Mouse (Mus musculus) midbrain, embryonic 16.5 days (tissue): ENCODE results near the gene Arid1b. TPM values are rescaled to one million over a fixed set of nuclear protein-coding genes. Genes with fewer than 3 reads are reported as not detected.
"Not testable (repeated sequence)": the region's sequence is repeated elsewhere in the genome, so short reads cannot be mapped to it uniquely, and the experiment has no call there.

Experiments
- ATAC-seq: fragments of 200-750 bp; cut with Nextera tagmentation; 2 replicates; pipeline ENCODE4 v1.8.0; 2017; ENCODE audit warnings: moderate TSS enrichment
- H3K27ac ChIP-seq: fragments of 300-500 bp; sonication (generic); 2 replicates; pipeline ENCODE4 v1.5.1; 2014; ENCODE audit warnings: mild to moderate bottlenecking, low read length, mixed read lengths
- H3K27me3 ChIP-seq: fragments of 300-500 bp; sonication (generic); 2 replicates; pipeline ENCODE4 v1.6.1; 2014; ENCODE audit warnings: low read depth, low read length, mixed read lengths; ENCODE audit not compliant: control insufficient read depth, insufficient read depth
- H3K36me3 ChIP-seq: fragments of 300-500 bp; sonication (generic); 2 replicates; pipeline ENCODE4 v1.6.1; 2014; ENCODE audit warnings: mild to moderate bottlenecking, low read length, moderate library complexity, mixed read lengths; ENCODE audit not compliant: control insufficient read depth, insufficient read depth
- H3K4me1 ChIP-seq: fragments of 300-500 bp; sonication (generic); 2 replicates; pipeline ENCODE4 v1.6.1; 2014; ENCODE audit warnings: mild to moderate bottlenecking, low read length, mixed read lengths; ENCODE audit not compliant: control insufficient read depth, insufficient read depth
- H3K4me2 ChIP-seq: fragments of 300-500 bp; sonication (generic); 2 replicates; pipeline ENCODE4 v1.6.1; 2014; ENCODE audit warnings: mild to moderate bottlenecking, low read length, mixed read lengths
- H3K4me3 ChIP-seq: fragments of 300-500 bp; sonication (generic); 2 replicates; pipeline ENCODE4 v1.5.1; 2014; ENCODE audit warnings: low read depth, mild to moderate bottlenecking, low read length, moderate library complexity, mixed read lengths
- H3K9ac ChIP-seq: fragments of 300-500 bp; sonication (generic); 2 replicates; pipeline ENCODE4 v1.6.1; 2014; ENCODE audit warnings: low read depth, low read length, mixed read lengths
- H3K9me3 ChIP-seq: fragments of 300-500 bp; sonication (generic); replicated peaks from 2 replicates; pipeline ENCODE4 v1.6.1; 2014; ENCODE audit warnings: mild to moderate bottlenecking, low read length, mixed read lengths; ENCODE audit not compliant: control insufficient read depth, poor library complexity, severe bottlenecking
- WGBS: fragments of 180-500 bp; shearing (Covaris S2); extraction: QIAGEN DNeasy Blood & Tissue Kit; methylation state at CpG from one replicate; pipeline ENCODE4 v1.1.7; 2014; 5-methylcytosine and 5-hydroxymethylcytosine counted together
- polyA plus RNA-seq: library from polyadenylated mRNA; unstranded; fragments of >200 nt; fragmentation: Nextera tagmentation; extraction: Ambion mirVana; gene quantifications from 2 replicates; pipeline ENCODE4 v1.2.1, GENCODE M21; 2015

The Arid1b gene
- polyA plus RNA-seq, 1 experiment from 2014 or later = 13.1 TPM

GRCm38 (mm10) chr17:5109343-5109742 lies 115.2 kb downstream of the Arid1b start:
- no peaks in the 10 kb centered on the region for H3K36me3 ChIP-seq
- no peak overlapping the region for H3K4me2 ChIP-seq
- no peaks in the 10 kb centered on the region for H3K27me3 ChIP-seq
- peaks cover 40% of the 10 kb centered on the region for H3K4me1 ChIP-seq
- 83% methylated on average over 8 of the region's 8 CpGs for WGBS
- H3K27ac ChIP-seq = no peak overlapping the region
- no peak overlapping the region for H3K9ac ChIP-seq
- no peak for ATAC-seq
- H3K9me3 ChIP-seq = no peaks in the 10 kb centered on the region
- no peak overlapping the region for H3K4me3 ChIP-seq

- Histone ChIP-seq H3K9me3 (no peaks in the 10 kb centered on the region), H3K27ac (no peak overlapping the region), H3K27me3 (no peaks in the 10 kb centered on the region), H3K4me1 (peaks cover 36% of the 10 kb centered on the region), H3K4me2 (no peak overlapping the region), H3K4me3 (no peak overlapping the region), H3K36me3 (no peaks in the 10 kb centered on the region), H3K9ac (no peak overlapping the region)
- ATAC-seq = no peak
- WGBS = 70% methylated on average over 4 of the region's 4 CpGs
Measured at GRCm38 (mm10) chr17:5110159-5110558, 116.0 kb downstream of the Arid1b start.

- ATAC-seq, H3K4me2 ChIP-seq: not testable (repeated sequence)
- 90% methylated on average over 5 of the region's 5 CpGs for WGBS
Measured at GRCm38 (mm10) chr17:5110981-5111380, 116.8 kb downstream of the Arid1b start.

GRCm38 (mm10) chr17:5112116-5112515 lies 118.0 kb downstream of the Arid1b start:
- H3K27ac ChIP-seq = no peak overlapping the region
- peaks cover 18% of the 10 kb centered on the region for H3K4me1 ChIP-seq
- H3K36me3 ChIP-seq = no peaks in the 10 kb centered on the region
- H3K9me3 ChIP-seq = no peaks in the 10 kb centered on the region
- 96% methylated on average over 4 of the region's 4 CpGs for WGBS
- H3K9ac ChIP-seq = no peak overlapping the region
- H3K27me3 ChIP-seq = no peaks in the 10 kb centered on the region
- H3K4me2 ChIP-seq = no peak overlapping the region
- no peak for ATAC-seq
- H3K4me3 ChIP-seq = no peak overlapping the region

More at GRCm38 (mm10) chr17:5110981-5111380, 116.8 kb downstream of the Arid1b start:
- H3K4me1 ChIP-seq = peaks cover 28% of the 10 kb centered on the region
- not testable (repeated sequence) for H3K36me3 ChIP-seq, H3K9ac ChIP-seq, H3K27me3 ChIP-seq, H3K4me3 ChIP-seq, H3K9me3 ChIP-seq, H3K27ac ChIP-seq

- H3K4me3 ChIP-seq = no peak overlapping the region
- ATAC-seq = no peak
- H3K9me3 ChIP-seq = no peaks in the 10 kb centered on the region
- no peak overlapping the region for H3K4me2 ChIP-seq
- H3K9ac ChIP-seq = no peak overlapping the region
- H3K4me1 ChIP-seq = peaks cover 11% of the 10 kb centered on the region; the same call in 1 of the 2 replicates
- no peaks in the 10 kb centered on the region for H3K36me3 ChIP-seq
- no peaks in the 10 kb centered on the region for H3K27me3 ChIP-seq
- H3K27ac ChIP-seq = no peak overlapping the region
- 75% methylated on average over 6 of the region's 6 CpGs for WGBS
Measured at GRCm38 (mm10) chr17:5115952-5116351, 121.8 kb downstream of the Arid1b start.

- no peaks in the 10 kb centered on the region for H3K9me3 ChIP-seq
- H3K9ac ChIP-seq = no peak overlapping the region
- H3K27me3 ChIP-seq = no peaks in the 10 kb centered on the region
- H3K27ac ChIP-seq = no peak overlapping the region
- ATAC-seq = no peak
- H3K4me1 ChIP-seq = peaks cover 17% of the 10 kb centered on the region; the same call in 1 of the 2 replicates
- H3K4me2 ChIP-seq = no peak overlapping the region
- H3K4me3 ChIP-seq = no peak overlapping the region
- H3K36me3 ChIP-seq = no peaks in the 10 kb centered on the region
- WGBS = 72% methylated on average over 2 of the region's 2 CpGs
Measured at GRCm38 (mm10) chr17:5116990-5117389, 122.9 kb downstream of the Arid1b start.

GRCm38 (mm10) chr17:5118171-5118570 lies 124.0 kb downstream of the Arid1b start:
- H3K4me1 ChIP-seq = peaks cover 16% of the 10 kb centered on the region; the same call in 1 of the 2 replicates
- H3K27me3 ChIP-seq = no peaks in the 10 kb centered on the region
- 96% methylated on average over 4 of the region's 4 CpGs for WGBS
- H3K4me2 ChIP-seq = no peak overlapping the region
- H3K4me3 ChIP-seq = no peak overlapping the region
- no peaks in the 10 kb centered on the region for H3K36me3 ChIP-seq
- ATAC-seq = no peak
- no peak overlapping the region for H3K9ac ChIP-seq
- no peaks in the 10 kb centered on the region for H3K9me3 ChIP-seq
- H3K27ac ChIP-seq = no peak overlapping the region

- Histone ChIP-seq H3K4me2 (no peak overlapping the region), H3K36me3 (no peaks in the 10 kb centered on the region), H3K9ac (no peak overlapping the region), H3K4me1 (peaks cover 27% of the 10 kb centered on the region), H3K27ac (no peak overlapping the region), H3K9me3 (no peaks in the 10 kb centered on the region), H3K27me3 (no peaks in the 10 kb centered on the region), H3K4me3 (no peak overlapping the region)
- ATAC-seq = no peak
- 62% methylated on average over 2 of the region's 2 CpGs for WGBS
Measured at GRCm38 (mm10) chr17:5124643-5125042, 130.5 kb downstream of the Arid1b start.

- WGBS = 69% methylated on average over 5 of the region's 5 CpGs
- no peaks in the 10 kb centered on the region for H3K27me3 ChIP-seq
- ATAC-seq = no peak
- no peak overlapping the region for H3K4me2 ChIP-seq
- no peaks in the 10 kb centered on the region for H3K9me3 ChIP-seq
- H3K4me1 ChIP-seq = peaks cover 23% of the 10 kb centered on the region
- no peak overlapping the region for H3K4me3 ChIP-seq
- H3K27ac ChIP-seq = no peak overlapping the region
- no peak overlapping the region for H3K9ac ChIP-seq
- H3K36me3 ChIP-seq = no peaks in the 10 kb centered on the region
Measured at GRCm38 (mm10) chr17:5125084-5125855, 131.1 kb downstream of the Arid1b start.
